Comparison of ENCODE assay signal across 16 mouse cellular contexts in genomic region chr13:22747524-22747923, GRCm38 (mm10). TPM values are rescaled to one million over a fixed set of nuclear protein-coding genes. Genes with fewer than 3 reads are reported as not detected.
DNase-seq lines count a peak whose midpoint lies in the region; ATAC-seq lines count a peak whose summit lies in the region.
"Had no signal": no experiment of that assay in that cellular context is flagged by ENCODE, and none has a peak within 500 bp of the region (broad histone marks: within the 10 kb centered on the region; RNA-seq: fewer than 3 reads in every experiment).

No protein-coding gene starts in this region.

- H3K27me3 ChIP-seq in hindbrain, embryonic 11.5 days (ENCODE audit: control insufficient read depth, insufficient read depth, low read length): no peaks in the 10 kb centered on the region
- no peaks in the 10 kb centered on the region for H3K27me3 ChIP-seq in hindbrain, embryonic 13.5 days
- H3K27me3 ChIP-seq in midbrain, embryonic 14.5 days (ENCODE audit: control insufficient read depth, insufficient read depth, low read length): no peaks in the 10 kb centered on the region
- H3K27me3 ChIP-seq in midbrain, embryonic 10.5 days (ENCODE audit: low read depth, poor library complexity, severe bottlenecking): no peaks in the 10 kb centered on the region
- H3K27me3 ChIP-seq: heart, embryonic 13.5 days; limb, embryonic 13.5 days; liver, embryonic 15.5 days had no signal

- no peak overlapping the region for H3K27ac ChIP-seq in hindbrain, embryonic 11.5 days (ENCODE audit: low read depth, low read length)
- H3K27ac ChIP-seq in hindbrain, embryonic 13.5 days: no peak overlapping the region
- no peak overlapping the region for H3K27ac ChIP-seq in midbrain, embryonic 14.5 days (replicated peaks; ENCODE audit: low read depth, low read length)
- no peak overlapping the region for H3K27ac ChIP-seq in midbrain, embryonic 10.5 days (replicated peaks)
- H3K27ac ChIP-seq: heart, embryonic 13.5 days; limb, embryonic 13.5 days; liver, embryonic 15.5 days had no signal

- peak; percentile 5 for DNase-seq in hindbrain, embryonic 11.5 days (ENCODE audit: low spot score)
- peak; percentile 41 for DNase-seq in midbrain, embryonic 14.5 days
- DNase-seq in midbrain, embryonic 10.5 days (ENCODE audit: low spot score): no peak
- DNase-seq in ZHBTc4 (ENCODE audit: low read depth, low spot score): peak; percentile 12
- DNase-seq in MN1 (ENCODE audit: low spot score): no peak
- no peak for DNase-seq in thymus, postnatal 0 days (ENCODE audit: low spot score)
- DNase-seq: cerebellum, adult 18-20 months; kidney, adult 18-20 months had no signal

- no peak overlapping the region for H3K4me2 ChIP-seq in hindbrain, embryonic 11.5 days (replicated peaks; ENCODE audit: low read depth, low read length)
- H3K4me2 ChIP-seq in hindbrain, embryonic 13.5 days: no peak overlapping the region
- H3K4me2 ChIP-seq in midbrain, embryonic 14.5 days (ENCODE audit: low read length): no peak overlapping the region
- H3K4me2 ChIP-seq: heart, embryonic 13.5 days; limb, embryonic 13.5 days; liver, embryonic 15.5 days had no signal

- H3K9ac ChIP-seq in hindbrain, embryonic 11.5 days (ENCODE audit: low read depth, low read length): no peak overlapping the region
- H3K9ac ChIP-seq in hindbrain, embryonic 13.5 days: no peak overlapping the region
- no peak overlapping the region for H3K9ac ChIP-seq in midbrain, embryonic 14.5 days (replicated peaks; ENCODE audit: low read length)
- H3K9ac ChIP-seq: heart, embryonic 13.5 days; limb, embryonic 13.5 days; liver, embryonic 15.5 days had no signal

- no peaks in the 10 kb centered on the region for H3K4me1 ChIP-seq in hindbrain, embryonic 11.5 days (replicated peaks; ENCODE audit: control insufficient read depth, insufficient read depth, low read length)
- no peaks in the 10 kb centered on the region for H3K4me1 ChIP-seq in hindbrain, embryonic 13.5 days (replicated peaks)
- no peaks in the 10 kb centered on the region for H3K4me1 ChIP-seq in midbrain, embryonic 14.5 days (ENCODE audit: control insufficient read depth, insufficient read depth, low read length)
- no peaks in the 10 kb centered on the region for H3K4me1 ChIP-seq in midbrain, embryonic 10.5 days
- H3K4me1 ChIP-seq: heart, embryonic 13.5 days; limb, embryonic 13.5 days; liver, embryonic 15.5 days had no signal

- H3K4me3 ChIP-seq in hindbrain, embryonic 11.5 days (ENCODE audit: low read depth, low read length): no peak overlapping the region
- no peak overlapping the region for H3K4me3 ChIP-seq in hindbrain, embryonic 13.5 days
- no peak overlapping the region for H3K4me3 ChIP-seq in midbrain, embryonic 14.5 days (replicated peaks; ENCODE audit: low read depth, low read length)
- no peak overlapping the region for H3K4me3 ChIP-seq in midbrain, embryonic 10.5 days
- H3K4me3 ChIP-seq: erythroblast, embryonic 14.5 days; heart, embryonic 13.5 days; limb, embryonic 13.5 days; liver, embryonic 15.5 days had no signal

- no peak for ATAC-seq in hindbrain, embryonic 11.5 days (ENCODE audit: low FRiP score)
- ATAC-seq in hindbrain, embryonic 13.5 days (ENCODE audit: low FRiP score): no peak
- ATAC-seq in midbrain, embryonic 14.5 days (ENCODE audit: low FRiP score, low TSS enrichment): no peak; the same call in 1 of the 2 replicates
- ATAC-seq: CD4-positive, CD25-positive, alpha-beta regulatory T cell, adult 4 months had no signal

- H3K36me3 ChIP-seq in hindbrain, embryonic 11.5 days (ENCODE audit: control insufficient read depth, insufficient read depth, low read length): no peaks in the 10 kb centered on the region
- H3K36me3 ChIP-seq in hindbrain, embryonic 13.5 days: no peaks in the 10 kb centered on the region
- no peaks in the 10 kb centered on the region for H3K36me3 ChIP-seq in midbrain, embryonic 14.5 days (ENCODE audit: control insufficient read depth, insufficient read depth, low read length)
- no peaks in the 10 kb centered on the region for H3K36me3 ChIP-seq in midbrain, embryonic 10.5 days
- H3K36me3 ChIP-seq: heart, embryonic 13.5 days; limb, embryonic 13.5 days; liver, embryonic 15.5 days had no signal

- H3K9me3 ChIP-seq in hindbrain, embryonic 11.5 days (ENCODE audit: control insufficient read depth, low read length): no peaks in the 10 kb centered on the region
- H3K9me3 ChIP-seq in hindbrain, embryonic 13.5 days: no peaks in the 10 kb centered on the region
- H3K9me3 ChIP-seq in midbrain, embryonic 14.5 days (ENCODE audit: control insufficient read depth, low read length): no peaks in the 10 kb centered on the region
- no peaks in the 10 kb centered on the region for H3K9me3 ChIP-seq in midbrain, embryonic 10.5 days (replicated peaks)
- H3K9me3 ChIP-seq: heart, embryonic 13.5 days; limb, embryonic 13.5 days; liver, embryonic 15.5 days had no signal

RNA-seq across cellular contexts. Expression of gene Vmn1r207-ps, which starts 18.1 kb away (rescaled TPM):
- not detected in 2 replicates for polyA plus RNA-seq in hindbrain, embryonic 11.5 days (2014; fragmentation: Nextera tagmentation; extraction: Ambion mirVana)
- 0.04 TPM in 1 of 2 replicates, not detected in the other for polyA plus RNA-seq in hindbrain, embryonic 13.5 days (2015; fragmentation: Nextera tagmentation; extraction: Ambion mirVana)
- not detected in 2 replicates for polyA plus RNA-seq in midbrain, embryonic 14.5 days (2014; fragmentation: Nextera tagmentation; extraction: Ambion mirVana)
- polyA plus RNA-seq in midbrain, embryonic 10.5 days (2016; fragmentation: Nextera tagmentation; extraction: Ambion mirVana): not detected in 2 replicates
- polyA plus RNA-seq in thymus, postnatal 0 days (2015; fragmentation: Nextera tagmentation; extraction: Ambion mirVana): not detected in 2 replicates
- polyA plus RNA-seq: CD4-positive, CD25-positive, alpha-beta regulatory T cell, adult 4 months; erythroblast, embryonic 14.5 days; gonadal fat pad, adult 2 months; heart, embryonic 13.5 days; limb, embryonic 13.5 days; liver, embryonic 15.5 days; testis, adult 2 months had no signal

RNA-seq across cellular contexts. Expression of gene Vmn1r208, which starts 29.7 kb away (rescaled TPM):
- polyA plus RNA-seq in hindbrain, embryonic 11.5 days (2014; fragmentation: Nextera tagmentation; extraction: Ambion mirVana): not detected in 2 replicates
- not detected in 2 replicates for polyA plus RNA-seq in hindbrain, embryonic 13.5 days (2015; fragmentation: Nextera tagmentation; extraction: Ambion mirVana)
- not detected in 2 replicates for polyA plus RNA-seq in midbrain, embryonic 14.5 days (2014; fragmentation: Nextera tagmentation; extraction: Ambion mirVana)
- not detected in 2 replicates for polyA plus RNA-seq in midbrain, embryonic 10.5 days (2016; fragmentation: Nextera tagmentation; extraction: Ambion mirVana)
- polyA plus RNA-seq in thymus, postnatal 0 days (2015; fragmentation: Nextera tagmentation; extraction: Ambion mirVana): not detected in 2 replicates
- polyA plus RNA-seq: CD4-positive, CD25-positive, alpha-beta regulatory T cell, adult 4 months; gonadal fat pad, adult 2 months; heart, embryonic 13.5 days; limb, embryonic 13.5 days; liver, embryonic 15.5 days; testis, adult 2 months had no signal

Comparison
In these comparisons a context has a peak if more than half of its experiments do, and no peak if none do; other contexts are left out.
1. DNase-seq: peak in hindbrain, embryonic 11.5 days (single experiment), midbrain, embryonic 14.5 days (single experiment) and ZHBTc4 (single experiment); none in midbrain, embryonic 10.5 days (single experiment), MN1 (single experiment) and thymus, postnatal 0 days (single experiment).